Mouse (Mus musculus) spleen, postnatal 4 days (tissue): ENCODE measurements around the gene Cxcr6.

ENCODE experiments used
- DNase-seq, 2 experiments: peaks; one replicate each; pipeline ENCODE4 v3.0.0; 2022; ENCODE audit warnings: low spot score in 2 of 2

The Cxcr6 gene

DNA sequence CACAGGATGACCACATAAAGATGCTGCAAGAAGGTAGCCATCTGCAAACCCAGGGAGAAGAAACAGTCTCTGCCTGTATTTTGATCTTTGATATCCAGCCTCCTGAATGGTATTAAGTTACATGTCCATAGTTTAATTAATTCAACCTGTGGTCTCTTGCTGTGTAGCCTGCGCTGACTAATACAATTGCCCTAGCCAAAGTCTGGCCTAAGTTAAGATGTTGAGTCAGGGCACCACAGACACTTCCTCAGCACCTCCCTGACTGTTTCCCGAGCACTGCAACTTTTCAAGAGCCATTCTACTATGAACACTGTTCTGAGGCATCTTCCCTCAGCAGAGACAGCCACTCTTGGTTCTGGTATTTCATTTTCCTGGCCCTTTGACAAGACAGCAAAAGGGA is 12.3 kb downstream of the Cxcr6 start:
- no peak for DNase-seq

DNA sequence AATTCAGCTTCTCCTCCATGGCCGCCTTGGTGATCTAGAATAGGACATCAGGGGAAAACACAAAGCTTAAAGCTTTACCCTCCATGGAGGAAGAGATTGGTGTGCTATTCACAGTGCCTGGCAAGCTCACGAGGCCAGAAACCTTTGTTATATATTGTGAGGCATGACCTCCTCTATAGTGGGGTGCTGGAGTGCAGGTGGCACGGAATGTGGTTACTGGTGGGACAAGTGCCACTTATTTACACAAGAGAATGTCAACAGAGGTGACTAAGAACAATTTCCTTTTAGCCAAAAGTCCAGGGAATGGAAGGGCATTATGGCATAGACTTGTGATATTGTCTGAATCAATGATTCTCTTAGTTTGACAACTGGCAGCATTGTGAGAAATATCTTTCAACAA is 20.4 kb downstream of the Cxcr6 start:
- no peak for DNase-seq

DNA sequence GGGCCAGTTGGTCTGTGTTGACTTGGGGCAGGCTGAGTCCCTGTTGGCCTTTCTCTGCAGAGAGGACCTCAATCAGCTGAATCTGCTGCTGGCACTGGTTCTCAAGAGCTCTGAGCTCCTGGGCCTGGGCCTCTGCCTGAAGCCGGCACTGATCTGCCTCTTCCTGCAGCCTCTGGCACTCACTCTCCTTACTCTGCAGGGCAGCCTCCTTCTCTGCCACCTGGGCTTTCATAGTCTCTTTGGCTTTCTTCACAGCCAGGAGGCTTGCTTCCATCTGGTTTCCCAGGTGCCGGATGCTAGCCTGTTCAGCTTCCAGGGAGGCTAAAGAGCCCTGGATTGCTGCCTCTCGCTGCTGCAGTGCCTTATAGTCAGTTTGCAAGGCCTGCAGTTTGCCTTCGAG is 22.6 kb downstream of the Cxcr6 start:
- no peak for DNase-seq

DNA sequence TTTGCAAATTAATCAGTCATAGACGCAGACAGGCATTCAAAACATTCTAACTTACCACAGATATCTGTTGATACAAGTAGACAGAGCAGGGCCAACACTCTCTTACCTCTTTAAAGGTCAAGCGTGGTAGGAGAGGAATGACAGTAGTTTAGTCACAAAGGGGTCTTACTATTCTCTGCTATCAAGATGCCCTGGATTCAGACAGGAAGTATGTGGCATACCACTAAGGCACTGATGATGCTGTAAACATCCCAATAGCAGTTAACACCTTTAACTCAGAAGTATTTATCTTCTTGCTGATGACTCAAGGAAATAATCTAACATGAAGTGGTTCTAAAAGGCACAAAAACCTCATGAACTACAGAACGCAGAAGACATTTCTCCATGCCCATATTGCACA is 29.6 kb downstream of the Cxcr6 start:
- DNase-seq: no peak

DNA sequence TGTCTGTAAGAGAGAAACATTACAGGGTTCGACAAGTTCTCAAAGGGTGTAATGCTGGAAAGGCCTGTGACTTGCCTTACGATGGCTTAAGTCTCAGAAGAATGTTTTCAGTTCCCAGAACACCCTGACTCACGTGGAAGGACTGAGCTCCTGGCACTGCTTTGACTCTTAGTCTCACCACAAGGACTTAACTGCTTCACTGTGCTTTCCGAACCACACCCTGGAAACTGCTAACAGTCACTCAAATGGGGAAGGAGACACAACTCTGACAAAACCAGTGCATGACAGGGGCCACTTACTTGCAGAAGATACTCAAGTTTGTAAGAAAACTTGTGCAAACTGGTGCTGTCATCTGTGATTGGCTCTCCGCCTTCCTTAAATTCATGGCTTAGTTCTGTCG is 34.0 kb downstream of the Cxcr6 start:
- peak in 1 of 2 experiments; percentile 51 for DNase-seq

DNA sequence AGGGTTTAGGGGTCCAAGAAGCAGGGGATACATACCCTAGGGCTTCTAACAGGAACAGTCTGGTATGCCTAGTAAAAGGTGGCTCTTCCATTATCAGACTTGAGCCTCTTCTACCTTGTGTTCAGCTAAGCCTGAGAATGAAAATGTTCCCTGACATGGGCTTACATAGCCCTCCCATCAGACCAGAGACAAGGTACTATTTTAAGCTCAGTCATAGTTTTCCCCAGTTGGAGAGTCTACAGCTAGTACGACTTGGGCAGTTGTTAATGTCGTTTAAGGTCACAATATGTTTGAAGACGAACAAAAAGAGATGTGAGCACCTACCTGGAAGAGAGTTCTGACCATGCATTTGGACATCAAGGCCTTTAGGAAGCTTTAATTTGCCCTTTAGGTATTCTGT is 38.2 kb downstream of the Cxcr6 start:
- DNase-seq: peak in 1 of 2 experiments; percentile 30

DNA sequence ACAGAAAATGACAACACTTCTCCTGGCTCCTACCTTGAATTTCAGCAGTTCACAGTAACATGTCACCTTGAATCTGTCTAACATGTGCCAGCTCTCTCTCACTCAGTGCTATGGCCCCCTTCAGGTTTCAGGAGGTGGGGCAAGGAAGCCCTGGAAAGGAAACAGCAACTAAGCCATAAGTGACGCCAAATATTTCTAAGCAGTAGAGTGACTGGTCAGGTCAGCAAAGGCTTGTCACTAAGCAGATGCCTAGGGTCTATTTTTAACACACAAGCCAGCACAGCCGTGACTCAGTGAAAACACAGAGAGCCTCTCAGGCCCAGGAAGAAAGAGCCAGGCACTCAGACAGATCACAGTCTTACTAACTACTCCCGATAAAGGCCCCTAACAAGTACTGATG is 38.8 kb downstream of the Cxcr6 start:
- peak; percentile 37 to 65 for DNase-seq

DNA sequence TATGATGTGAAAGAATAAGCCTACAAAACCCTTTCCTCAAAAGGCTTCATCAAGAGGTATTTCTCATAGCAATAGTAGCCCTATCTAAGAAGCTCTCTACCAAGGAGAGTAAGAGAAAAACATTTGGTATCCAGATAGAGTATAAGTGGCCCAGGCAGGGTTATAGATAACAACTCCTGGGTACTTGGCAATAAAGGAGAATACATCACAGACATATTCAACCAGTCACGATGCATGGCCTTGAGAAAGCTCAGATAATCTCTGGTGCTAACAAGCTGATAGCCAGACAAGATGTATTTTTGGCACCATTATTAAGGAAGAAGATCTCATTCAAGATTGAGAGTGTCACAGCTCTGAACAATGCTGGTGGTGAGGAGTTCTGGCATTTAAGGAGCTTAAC is 40.2 kb downstream of the Cxcr6 start:
- DNase-seq: peak in 1 of 2 experiments; percentile 28

DNA sequence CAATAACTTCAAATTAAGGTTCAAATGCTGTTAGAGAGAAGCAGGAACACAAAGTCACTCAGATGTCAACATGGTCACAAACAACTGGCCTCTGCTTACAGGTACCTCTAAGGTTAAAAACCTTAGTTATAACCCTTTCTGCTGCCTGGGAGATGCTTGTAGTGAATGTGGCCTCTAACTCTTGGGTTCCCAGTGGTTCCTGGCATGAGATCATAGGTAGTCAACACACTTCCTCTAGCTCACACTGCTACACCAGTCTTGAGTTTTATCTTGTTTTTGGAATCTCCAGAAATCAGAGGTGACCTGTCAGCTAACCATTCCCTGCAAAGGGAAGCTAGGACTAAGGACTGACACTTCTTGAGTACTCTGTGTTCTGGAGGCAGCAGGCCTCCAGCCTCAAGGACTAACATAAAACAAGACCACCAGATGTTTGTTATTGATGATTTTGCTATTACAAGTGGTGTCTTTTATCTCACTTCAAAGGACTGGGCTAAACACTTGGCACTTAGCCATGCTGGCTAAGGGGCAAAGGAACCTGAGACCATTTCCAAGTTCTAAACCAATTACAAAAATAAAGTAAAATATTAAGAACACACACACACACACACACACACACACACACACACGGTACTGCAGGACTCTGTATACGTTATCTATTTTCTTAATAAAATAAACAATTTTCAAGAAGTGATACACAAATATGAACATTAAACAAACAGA is 43.9 kb downstream of the Cxcr6 start:
- DNase-seq: peak in 1 of 2 experiments; percentile 57

DNA sequence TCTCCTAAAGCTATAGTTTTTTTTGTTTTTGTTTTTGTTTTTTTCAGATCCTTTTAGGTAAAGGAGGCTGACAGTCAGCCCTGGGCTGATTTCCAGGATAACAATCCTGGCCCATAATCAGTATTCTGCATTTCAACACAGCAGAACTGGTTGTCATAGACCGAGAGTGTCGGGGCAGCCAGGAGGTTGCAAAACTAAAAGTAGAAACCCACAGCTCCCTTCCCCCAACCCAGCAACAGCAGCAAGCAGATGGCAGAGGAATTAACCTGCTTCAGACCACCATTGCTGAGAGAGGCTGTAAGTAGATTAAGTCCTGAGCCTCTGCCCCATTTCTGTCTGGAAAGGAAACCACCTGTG is 44.4 kb downstream of the Cxcr6 start:
- peak in 1 of 2 experiments; percentile 46 for DNase-seq

DNA sequence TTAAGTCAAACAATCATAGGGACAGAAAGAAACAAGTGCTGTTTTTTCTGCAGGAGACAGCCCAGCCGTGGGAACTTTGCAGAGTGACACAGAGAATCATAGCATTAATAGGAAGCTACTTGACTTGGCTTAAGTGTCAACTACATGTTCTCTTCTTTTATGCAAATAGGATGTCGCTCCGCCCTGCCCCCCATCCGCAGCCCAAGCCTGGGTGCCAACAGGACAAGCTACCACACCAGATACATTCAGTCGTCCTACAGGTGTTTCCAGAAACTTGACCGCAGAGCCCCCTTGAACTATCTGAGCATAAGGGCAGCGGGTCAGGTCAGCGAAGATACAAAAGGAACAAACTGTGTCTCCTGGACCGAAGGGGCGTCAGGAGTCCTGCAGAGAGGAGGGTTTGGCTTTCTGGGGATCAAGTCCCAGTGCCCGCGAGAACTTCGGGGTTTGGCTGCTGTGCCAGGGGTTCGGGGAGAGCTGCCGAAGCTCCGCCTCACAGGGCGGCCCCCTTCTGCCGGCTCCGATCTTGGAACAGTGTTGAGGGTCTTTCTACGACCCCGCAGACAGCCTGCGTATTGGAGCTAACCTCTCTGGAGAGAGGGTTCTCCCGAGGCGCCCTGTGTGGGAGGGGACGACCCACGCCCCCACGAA is 44.9 kb downstream of the Cxcr6 start:
- peak; percentile 82 to 89 for DNase-seq

DNA sequence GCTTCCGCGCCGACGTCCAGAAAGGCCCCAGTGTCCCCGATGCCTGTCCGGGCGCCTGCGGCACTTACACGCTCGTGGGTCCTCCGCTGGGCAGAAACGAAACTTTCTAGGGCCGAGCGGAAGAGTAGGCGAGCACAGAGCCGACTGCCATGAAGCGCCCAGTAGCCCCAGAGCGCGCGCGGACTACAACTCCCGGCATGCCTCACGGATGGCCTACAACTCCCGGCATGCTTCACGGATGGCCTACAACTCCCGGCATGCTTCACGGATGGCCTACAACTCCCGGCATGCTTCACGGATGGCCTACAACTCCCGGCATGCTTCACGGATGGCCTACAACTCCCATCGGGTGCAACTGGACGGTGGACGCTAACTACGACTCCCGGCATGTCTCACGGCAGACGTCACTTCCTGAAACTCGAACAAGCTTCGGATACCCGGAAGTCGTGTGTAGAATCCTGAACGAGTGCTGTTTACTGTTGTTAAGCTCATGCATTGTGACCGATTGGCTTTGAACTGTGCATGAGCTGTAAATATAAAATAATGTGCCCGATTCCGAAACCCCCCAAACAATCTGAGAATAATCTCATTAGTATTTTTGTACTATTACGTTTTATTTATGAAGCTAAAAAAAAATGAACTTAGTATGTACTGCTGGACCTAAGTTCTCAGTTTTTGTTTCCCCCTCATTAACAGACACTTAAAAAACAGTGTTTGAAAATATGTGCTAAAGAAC is 45.6 kb downstream of the Cxcr6 start, which contains the start of gene Fyco1:
Gene Fyco1 (minus strand): TSS at position 187 of the 736 bp plus-strand sequence.
- DNase-seq: peak; percentile 93 to 96

DNA sequence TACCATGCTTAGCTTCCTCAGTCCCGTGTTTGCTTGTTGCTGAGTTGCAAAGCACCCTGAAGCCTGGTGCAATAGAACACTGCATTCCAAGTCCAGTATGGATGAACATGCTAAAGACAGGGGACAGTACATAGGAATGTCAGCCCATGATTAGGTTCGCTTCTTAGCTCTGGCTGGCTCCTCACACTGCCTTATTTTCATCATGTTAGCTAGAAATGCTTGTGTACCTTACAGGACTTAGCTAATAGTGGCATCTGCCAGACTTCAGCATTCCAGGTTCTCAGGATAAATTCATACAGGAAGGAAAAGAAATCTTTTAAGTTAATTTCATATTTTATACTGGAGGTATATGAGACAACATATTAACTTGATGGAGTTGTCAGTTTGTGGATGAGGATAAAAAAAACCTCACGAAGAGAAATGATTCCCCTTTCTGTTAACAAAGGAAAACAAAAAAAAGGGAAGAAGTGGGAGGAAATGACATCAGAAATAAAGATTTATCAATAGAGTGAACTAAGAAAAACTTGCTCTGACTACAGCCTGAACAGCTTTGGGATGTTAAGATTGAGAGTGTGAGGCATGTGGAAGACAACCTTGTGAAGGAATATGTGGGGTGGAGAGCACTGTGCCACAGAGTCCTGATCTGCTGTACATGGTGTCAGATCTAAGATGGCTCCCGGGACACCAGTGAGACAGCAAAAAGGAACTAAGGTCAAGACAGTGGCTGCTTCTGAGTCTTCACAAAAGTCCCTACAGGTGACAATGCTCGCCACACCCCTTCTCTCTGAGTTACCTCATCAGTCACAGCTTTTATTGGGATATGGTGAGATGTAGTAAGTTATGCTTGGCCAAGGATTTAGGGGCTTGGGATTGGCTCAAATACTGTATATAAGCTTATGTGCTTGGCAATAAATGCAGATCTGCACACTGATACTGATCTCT is 46.4 kb downstream of the Cxcr6 start:
- peak in 1 of 2 experiments; percentile 60 for DNase-seq

DNA sequence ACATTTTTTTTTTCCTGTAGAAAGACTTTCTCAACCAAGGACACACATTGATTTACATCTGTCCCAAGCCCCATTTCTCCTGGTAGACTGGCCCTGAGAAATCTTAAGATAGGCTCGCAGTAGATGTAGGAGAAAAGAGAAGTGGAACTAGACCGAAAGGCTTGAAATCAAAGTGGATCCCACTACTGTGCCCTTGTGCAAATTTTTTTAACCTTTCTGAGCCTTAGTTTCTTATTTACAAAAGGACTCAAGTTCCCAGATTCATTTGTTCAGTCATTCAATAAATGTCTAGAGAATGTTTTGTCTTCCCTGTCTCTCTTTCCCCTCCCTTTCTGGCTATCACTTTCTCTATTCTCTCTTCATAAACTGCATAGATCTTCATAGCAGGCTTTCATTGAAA is 50.6 kb downstream of the Cxcr6 start:
- DNase-seq: peak in 1 of 2 experiments; percentile 8
